Mouse (Mus musculus): ENCODE data around the gene Negr1.

GRCm38 (mm10) chr3:157044565-157044964, 483.0 kb downstream of the Negr1 start:
- TF ChIP-seq CTCF (conservative IDR thresholded peaks at IDR 0.05 in 1 of 2, IDR thresholded peaks at IDR 0.05 in 1 of 2; ENCODE audit: low read depth in 2 of 2, low read length in 2 of 2) (no peak), USF1 (IDR thresholded peaks at IDR 0.05; ENCODE audit: low read depth, low read length) (no peak), UBTF (IDR thresholded peaks at IDR 0.05; ENCODE audit: low read depth, low read length) (no peak), NELFE (IDR thresholded peaks at IDR 0.05; ENCODE audit: low read depth, low read length) (no peak), POLR2A (IDR thresholded peaks at IDR 0.05; ENCODE audit: low read depth, low read length) (no peak), CHD2 (IDR thresholded peaks at IDR 0.05; ENCODE audit: low read length) (no peak), E2F4 (IDR thresholded peaks at IDR 0.05; ENCODE audit: insufficient replicate concordance, low read depth, low read length) (no peak), HCFC1 (IDR thresholded peaks at IDR 0.05; ENCODE audit: low read depth, low read length) (no peak), ZKSCAN1 (IDR thresholded peaks at IDR 0.05; ENCODE audit: borderline replicate concordance, low read depth, low read length) (no peak), TCF12 (IDR thresholded peaks at IDR 0.05; ENCODE audit: low read depth, low read length) (no peak), CHD1 (IDR thresholded peaks at IDR 0.05; ENCODE audit: low read depth, low read length) (no peak), MAX (IDR thresholded peaks at IDR 0.05; ENCODE audit: low read length) (no peak)
